8 mouse cellular contexts compared by ENCODE assay signal in genomic region chr17:35917143-35917462, GRCm38 (mm10). TPM values are rescaled to one million over a fixed set of nuclear protein-coding genes. Genes with fewer than 3 reads are reported as not detected.
DNase-seq lines count a peak whose midpoint lies in the region; ATAC-seq and TF ChIP-seq lines count a peak whose summit lies in the region.

No protein-coding gene starts in this region.

- no peaks in the 10 kb centered on the region for H3K27me3 ChIP-seq in heart, embryonic 14.5 days (ENCODE audit: control insufficient read depth, insufficient read depth, low read length)
- H3K27me3 ChIP-seq in heart, embryonic 15.5 days: no peaks in the 10 kb centered on the region
- H3K27me3 ChIP-seq in limb, embryonic 15.5 days: no peaks in the 10 kb centered on the region
- H3K27me3 ChIP-seq in neural tube, embryonic 13.5 days: no peaks in the 10 kb centered on the region

- intact Hi-C loops in heart, postnatal 36 days (cut with DNase I): loop anchor here (2.0 kb wide), 2 partner anchors 50 to 80 kb away; no protein-coding TSS in a partner anchor

- peak overlapping the region; percentile 75 to 91 for H3K4me3 ChIP-seq in heart, embryonic 14.5 days (ENCODE audit: control insufficient read depth in 1 of 2, insufficient read depth in 1 of 2, low read depth in 1 of 2, low read length in 2 of 2)
- peak overlapping the region; percentile 83 for H3K4me3 ChIP-seq in bone marrow macrophage, adult 2 months (ENCODE audit: insufficient read depth, low read length)
- H3K4me3 ChIP-seq in heart, embryonic 15.5 days: peak overlapping the region; percentile 83
- H3K4me3 ChIP-seq in limb, embryonic 15.5 days: peak overlapping the region; percentile 71
- H3K4me3 ChIP-seq in neural tube, embryonic 13.5 days: peak overlapping the region; percentile 75

- TF ChIP-seq POLR2A in bone marrow macrophage, adult 2 months (IDR thresholded peaks at IDR 0.05; ENCODE audit: borderline replicate concordance, low read depth, low read length): no peak

- no peak for TF ChIP-seq CTCF in bone marrow macrophage, adult 2 months (IDR thresholded peaks at IDR 0.05; ENCODE audit: low read depth, low read length)

- peaks cover 34% of the 10 kb centered on the region for H3K36me3 ChIP-seq in heart, embryonic 14.5 days (ENCODE audit: control insufficient read depth, insufficient read depth, low read length)
- H3K36me3 ChIP-seq in heart, embryonic 15.5 days: peaks cover 25% of the 10 kb centered on the region
- H3K36me3 ChIP-seq in limb, embryonic 15.5 days: peaks cover 20% of the 10 kb centered on the region
- peaks cover 18% of the 10 kb centered on the region for H3K36me3 ChIP-seq in neural tube, embryonic 13.5 days

- H3K9me3 ChIP-seq in heart, embryonic 14.5 days (ENCODE audit: control insufficient read depth, low read length): no peaks in the 10 kb centered on the region
- no peaks in the 10 kb centered on the region for H3K9me3 ChIP-seq in heart, embryonic 15.5 days (replicated peaks)
- no peaks in the 10 kb centered on the region for H3K9me3 ChIP-seq in limb, embryonic 15.5 days
- no peaks in the 10 kb centered on the region for H3K9me3 ChIP-seq in neural tube, embryonic 13.5 days

- H3K4me1 ChIP-seq in heart, embryonic 14.5 days (ENCODE audit: control insufficient read depth in 2 of 2, insufficient read depth in 2 of 2, low read length in 2 of 2): peaks cover 6 to 36% of the 10 kb centered on the region in 2 experiments
- H3K4me1 ChIP-seq in bone marrow macrophage, adult 2 months (ENCODE audit: control insufficient read depth, insufficient read depth, low read length): peaks cover 27% of the 10 kb centered on the region
- H3K4me1 ChIP-seq in heart, embryonic 15.5 days (replicated peaks): peaks cover 36% of the 10 kb centered on the region
- H3K4me1 ChIP-seq in limb, embryonic 15.5 days: peaks cover 24% of the 10 kb centered on the region
- H3K4me1 ChIP-seq in neural tube, embryonic 13.5 days (replicated peaks): peaks cover 40% of the 10 kb centered on the region

- ATAC-seq in heart, embryonic 14.5 days (ENCODE audit: insufficient number of reproducible peaks, insufficient read depth, low FRiP score, low read depth): no peak
- no peak for ATAC-seq in heart, embryonic 15.5 days (replicated peaks; ENCODE audit: insufficient number of reproducible peaks, insufficient read depth, low FRiP score, low read depth)
- no peak for ATAC-seq in limb, embryonic 15.5 days (ENCODE audit: insufficient number of reproducible peaks, low FRiP score, low TSS enrichment, low read depth)
- ATAC-seq in neural tube, embryonic 13.5 days (ENCODE audit: low read depth): no peak
- no peak for ATAC-seq in frontal cortex, adult (ENCODE audit: low TSS enrichment)
- ATAC-seq in megakaryocyte progenitor cell, adult 5-6 weeks (replicated peaks; ENCODE audit: poor library complexity): no peak

- peak overlapping the region; percentile 97 for H3K9ac ChIP-seq in heart, embryonic 14.5 days (ENCODE audit: low read length)
- H3K9ac ChIP-seq in heart, embryonic 15.5 days: peak overlapping the region; percentile 86
- H3K9ac ChIP-seq in limb, embryonic 15.5 days: peak overlapping the region; percentile 85
- H3K9ac ChIP-seq in neural tube, embryonic 13.5 days: peak overlapping the region; percentile 100

- DNase-seq in heart, postnatal 36 days: no peak

- H3K4me2 ChIP-seq in heart, embryonic 14.5 days (ENCODE audit: low read length): peak overlapping the region; percentile 88
- H3K4me2 ChIP-seq in heart, embryonic 15.5 days: peak overlapping the region; percentile 78
- H3K4me2 ChIP-seq in limb, embryonic 15.5 days: peak overlapping the region; percentile 64
- peak overlapping the region; percentile 78 for H3K4me2 ChIP-seq in neural tube, embryonic 13.5 days

- peak overlapping the region; percentile 96 to 98 for H3K27ac ChIP-seq in heart, embryonic 14.5 days (replicated peaks in 1 of 2; ENCODE audit: control insufficient read depth in 1 of 2, insufficient read depth in 1 of 2, low read depth in 2 of 2, low read length in 2 of 2)
- peak overlapping the region; percentile 98 for H3K27ac ChIP-seq in bone marrow macrophage, adult 2 months (ENCODE audit: insufficient read depth, low read depth, low read length)
- peak overlapping the region; percentile 97 for H3K27ac ChIP-seq in heart, embryonic 15.5 days
- H3K27ac ChIP-seq in limb, embryonic 15.5 days: peak overlapping the region; percentile 96
- peak overlapping the region; percentile 99 for H3K27ac ChIP-seq in neural tube, embryonic 13.5 days (replicated peaks)

- 1% methylated on average over 8 of the region's 8 CpGs for WGBS in heart, embryonic 14.5 days
- WGBS in heart, embryonic 15.5 days: 0% methylated on average over 8 of the region's 8 CpGs
- 0% methylated on average over 8 of the region's 8 CpGs for WGBS in limb, embryonic 15.5 days
- under 1% methylated on average over 8 of the region's 8 CpGs for WGBS in neural tube, embryonic 13.5 days

RNA-seq across cellular contexts. Expression of gene Ppp1r10, which starts 0.9 kb away (rescaled TPM):
- 21.8 and 23.6 TPM in 2 replicates for polyA plus RNA-seq in heart, embryonic 14.5 days (2014; fragmentation: Nextera tagmentation; extraction: Ambion mirVana)
- 10 to 100 TPM; 22.6 to 44.3 TPM for total RNA-seq in heart, postnatal 36 days (2021)
- 36.0 and 46.0 TPM in 2 replicates for polyA plus RNA-seq in bone marrow macrophage, adult 2 months (2012; ENCODE audit: insufficient read depth, insufficient read length, missing spikeins)
- 26.5 and 28.1 TPM in 2 replicates for polyA plus RNA-seq in heart, embryonic 15.5 days (2015; fragmentation: Nextera tagmentation; extraction: Ambion mirVana)
- 35.0 and 40.1 TPM in 2 replicates for polyA plus RNA-seq in limb, embryonic 15.5 days (2015; fragmentation: Nextera tagmentation; extraction: Ambion mirVana)
- 44.6 and 45.9 TPM in 2 replicates for polyA plus RNA-seq in neural tube, embryonic 13.5 days (2015; fragmentation: Nextera tagmentation; extraction: Ambion mirVana)
- total RNA-seq in megakaryocyte progenitor cell, adult 5-6 weeks (2015): 75.7 and 80.1 TPM in 2 replicates
- 121 and 126 TPM in 2 replicates for total RNA-seq in megakaryocyte progenitor cell, adult 5-6 weeks (2017)

RNA-seq across cellular contexts. Expression of gene Mrps18b, which starts 0.9 kb away (rescaled TPM):
- 65.8 and 67.0 TPM in 2 replicates for polyA plus RNA-seq in heart, embryonic 14.5 days (2014; fragmentation: Nextera tagmentation; extraction: Ambion mirVana)
- total RNA-seq in heart, postnatal 36 days (2021): 10 to 100 TPM; 51.6 to 53.4 TPM
- polyA plus RNA-seq in bone marrow macrophage, adult 2 months (2012; ENCODE audit: insufficient read depth, insufficient read length, missing spikeins): 21.0 and 29.4 TPM in 2 replicates
- polyA plus RNA-seq in heart, embryonic 15.5 days (2015; fragmentation: Nextera tagmentation; extraction: Ambion mirVana): 64.2 and 69.2 TPM in 2 replicates
- 72.4 and 77.1 TPM in 2 replicates for polyA plus RNA-seq in limb, embryonic 15.5 days (2015; fragmentation: Nextera tagmentation; extraction: Ambion mirVana)
- 56.1 and 62.7 TPM in 2 replicates for polyA plus RNA-seq in neural tube, embryonic 13.5 days (2015; fragmentation: Nextera tagmentation; extraction: Ambion mirVana)
- 96.2 and 142 TPM in 2 replicates for total RNA-seq in megakaryocyte progenitor cell, adult 5-6 weeks (2015)
- total RNA-seq in megakaryocyte progenitor cell, adult 5-6 weeks (2017): 68.3 and 76.4 TPM in 2 replicates

RNA-seq across cellular contexts. Expression of gene Atat1, which starts 7.2 kb away (rescaled TPM):
- polyA plus RNA-seq in heart, embryonic 14.5 days (2014; fragmentation: Nextera tagmentation; extraction: Ambion mirVana): 52.5 and 53.1 TPM in 2 replicates
- total RNA-seq in heart, postnatal 36 days (2021): 1 to 10 TPM; 6.6 to 6.8 TPM
- polyA plus RNA-seq in bone marrow macrophage, adult 2 months (2012; ENCODE audit: insufficient read depth, insufficient read length, missing spikeins): 22.7 and 23.8 TPM in 2 replicates
- polyA plus RNA-seq in heart, embryonic 15.5 days (2015; fragmentation: Nextera tagmentation; extraction: Ambion mirVana): 38.7 and 50.7 TPM in 2 replicates
- 58.9 and 59.1 TPM in 2 replicates for polyA plus RNA-seq in limb, embryonic 15.5 days (2015; fragmentation: Nextera tagmentation; extraction: Ambion mirVana)
- polyA plus RNA-seq in neural tube, embryonic 13.5 days (2015; fragmentation: Nextera tagmentation; extraction: Ambion mirVana): 357 and 369 TPM in 2 replicates
- total RNA-seq in megakaryocyte progenitor cell, adult 5-6 weeks (2015): 6.0 and 8.8 TPM in 2 replicates
- total RNA-seq in megakaryocyte progenitor cell, adult 5-6 weeks (2017): 4.6 and 10.7 TPM in 2 replicates

RNA-seq across cellular contexts. Expression of gene 2310061I04Rik, which starts 19.9 kb away (rescaled TPM):
- 28.7 and 28.9 TPM in 2 replicates for polyA plus RNA-seq in heart, embryonic 14.5 days (2014; fragmentation: Nextera tagmentation; extraction: Ambion mirVana)
- 100 to 1,000 TPM; 109 to 112 TPM for total RNA-seq in heart, postnatal 36 days (2021)
- polyA plus RNA-seq in bone marrow macrophage, adult 2 months (2012; ENCODE audit: insufficient read depth, insufficient read length, missing spikeins): 36.9 and 39.3 TPM in 2 replicates
- 23.9 and 27.6 TPM in 2 replicates for polyA plus RNA-seq in heart, embryonic 15.5 days (2015; fragmentation: Nextera tagmentation; extraction: Ambion mirVana)
- 18.0 and 23.0 TPM in 2 replicates for polyA plus RNA-seq in limb, embryonic 15.5 days (2015; fragmentation: Nextera tagmentation; extraction: Ambion mirVana)
- 45.1 and 50.5 TPM in 2 replicates for polyA plus RNA-seq in neural tube, embryonic 13.5 days (2015; fragmentation: Nextera tagmentation; extraction: Ambion mirVana)
- total RNA-seq in megakaryocyte progenitor cell, adult 5-6 weeks (2015): 38.8 and 51.8 TPM in 2 replicates
- total RNA-seq in megakaryocyte progenitor cell, adult 5-6 weeks (2017): 4.5 and 7.5 TPM in 2 replicates

RNA-seq across cellular contexts. Expression of gene Dhx16, which starts 37.5 kb away (rescaled TPM):
- polyA plus RNA-seq in heart, embryonic 14.5 days (2014; fragmentation: Nextera tagmentation; extraction: Ambion mirVana): 18.6 and 22.0 TPM in 2 replicates
- total RNA-seq in heart, postnatal 36 days (2021): 10 to 100 TPM; 19.2 to 22.2 TPM
- 57.5 and 77.6 TPM in 2 replicates for polyA plus RNA-seq in bone marrow macrophage, adult 2 months (2012; ENCODE audit: insufficient read depth, insufficient read length, missing spikeins)
- 19.7 and 31.1 TPM in 2 replicates for polyA plus RNA-seq in heart, embryonic 15.5 days (2015; fragmentation: Nextera tagmentation; extraction: Ambion mirVana)
- polyA plus RNA-seq in limb, embryonic 15.5 days (2015; fragmentation: Nextera tagmentation; extraction: Ambion mirVana): 36.8 and 41.3 TPM in 2 replicates
- polyA plus RNA-seq in neural tube, embryonic 13.5 days (2015; fragmentation: Nextera tagmentation; extraction: Ambion mirVana): 31.0 and 39.6 TPM in 2 replicates
- total RNA-seq in megakaryocyte progenitor cell, adult 5-6 weeks (2015): 100 and 110 TPM in 2 replicates
- 78.2 and 82.0 TPM in 2 replicates for total RNA-seq in megakaryocyte progenitor cell, adult 5-6 weeks (2017)
